Mouse (Mus musculus): ENCODE measurements around the gene Abi2.

DNA sequence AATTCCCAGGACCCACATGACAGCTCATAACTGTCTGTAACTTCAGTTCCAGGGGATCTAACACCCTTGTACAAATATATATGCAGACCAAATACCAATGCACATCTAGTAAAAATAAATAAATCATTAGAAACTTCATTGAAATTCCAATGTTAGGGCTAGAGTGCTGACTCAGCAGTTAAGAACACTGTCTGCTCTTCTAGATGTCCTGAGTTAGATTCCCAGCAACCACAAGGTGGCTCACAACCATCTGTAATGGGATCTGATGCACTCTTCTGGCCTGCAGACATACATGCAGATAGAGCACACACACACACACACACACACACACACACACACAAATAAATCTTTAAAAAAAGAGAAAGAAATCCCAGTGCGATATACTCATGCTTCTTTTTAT lies 4.6 kb upstream of the Abi2 start:
- no peak for TF ChIP-seq CTCF (IDR thresholded peaks at IDR 0.05; ENCODE audit: control insufficient read depth, insufficient read depth, insufficient replicate concordance, low read depth, low read length)
- no peak for TF ChIP-seq POLR2A (IDR thresholded peaks at IDR 0.05; ENCODE audit: control insufficient read depth, low read depth, low read length)

Measured in testis, adult 2 months (tissue).